Mouse (Mus musculus): ENCODE measurements around the gene Hip1.
"Not testable (repeated sequence)": the region's sequence is repeated elsewhere in the genome, so short reads cannot be mapped to it uniquely, and the experiment has no call there.

Hip1 gene

DNA sequence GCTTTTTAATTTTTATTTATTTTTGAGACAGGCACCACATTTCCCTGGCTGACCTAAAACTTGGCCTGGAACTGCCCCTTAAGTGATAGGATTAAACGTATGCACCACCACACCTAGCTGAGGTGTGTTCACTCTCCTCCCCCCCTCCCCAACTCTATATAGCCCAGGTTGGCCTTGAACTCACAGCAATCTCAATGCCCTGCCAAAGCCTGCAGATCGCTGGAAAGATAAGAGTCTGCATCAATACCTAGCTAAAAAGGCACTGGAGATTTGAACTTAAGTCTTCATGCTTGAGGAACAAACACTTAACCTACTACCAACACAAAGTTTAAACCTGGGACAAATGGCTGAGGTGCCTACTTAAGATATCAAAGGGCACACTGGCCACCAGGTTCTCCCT lies 52.8 kb downstream of the Hip1 start:
- in situ Hi-C loops (cut with MboI): no loop called here

GRCm38 (mm10) chr5:135489695-135490294 lies 55.1 kb downstream of the Hip1 start:
- in situ Hi-C loops (cut with MboI): no loop called here

- in situ Hi-C loops (cut with MboI): no loop called here
Observed at GRCm38 (mm10) chr5:135488881-135489694, 55.8 kb downstream of the Hip1 start.

GRCm38 (mm10) chr5:135488222-135488880 lies 56.6 kb downstream of the Hip1 start:
- in situ Hi-C loops (cut with MboI): no loop called here

GRCm38 (mm10) chr5:135485289-135485688 lies 59.6 kb downstream of the Hip1 start:
- in situ Hi-C loops (cut with MboI): no loop called here

DNA sequence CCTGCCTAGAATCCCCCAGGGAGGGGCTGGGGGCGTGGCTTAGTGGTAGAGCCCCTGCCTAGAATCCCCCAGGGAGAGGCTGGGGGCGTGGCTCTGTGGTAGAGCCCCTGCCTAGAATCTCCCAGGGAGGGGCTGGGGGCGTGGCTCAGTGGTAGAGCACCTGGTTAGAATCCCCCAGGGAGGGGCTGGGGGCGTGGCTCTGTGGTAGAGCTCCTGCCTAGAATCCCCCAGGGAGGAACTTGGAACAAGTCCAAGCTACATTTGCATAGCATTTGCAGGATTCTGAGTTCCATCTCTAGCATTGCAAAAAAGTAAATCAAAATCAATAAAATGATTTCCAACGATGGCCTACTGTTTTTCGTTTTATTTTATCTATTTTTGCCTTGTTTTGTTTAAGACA lies 61.1 kb downstream of the Hip1 start:
- in situ Hi-C loops (cut with MboI): not testable (repeated sequence)

DNA sequence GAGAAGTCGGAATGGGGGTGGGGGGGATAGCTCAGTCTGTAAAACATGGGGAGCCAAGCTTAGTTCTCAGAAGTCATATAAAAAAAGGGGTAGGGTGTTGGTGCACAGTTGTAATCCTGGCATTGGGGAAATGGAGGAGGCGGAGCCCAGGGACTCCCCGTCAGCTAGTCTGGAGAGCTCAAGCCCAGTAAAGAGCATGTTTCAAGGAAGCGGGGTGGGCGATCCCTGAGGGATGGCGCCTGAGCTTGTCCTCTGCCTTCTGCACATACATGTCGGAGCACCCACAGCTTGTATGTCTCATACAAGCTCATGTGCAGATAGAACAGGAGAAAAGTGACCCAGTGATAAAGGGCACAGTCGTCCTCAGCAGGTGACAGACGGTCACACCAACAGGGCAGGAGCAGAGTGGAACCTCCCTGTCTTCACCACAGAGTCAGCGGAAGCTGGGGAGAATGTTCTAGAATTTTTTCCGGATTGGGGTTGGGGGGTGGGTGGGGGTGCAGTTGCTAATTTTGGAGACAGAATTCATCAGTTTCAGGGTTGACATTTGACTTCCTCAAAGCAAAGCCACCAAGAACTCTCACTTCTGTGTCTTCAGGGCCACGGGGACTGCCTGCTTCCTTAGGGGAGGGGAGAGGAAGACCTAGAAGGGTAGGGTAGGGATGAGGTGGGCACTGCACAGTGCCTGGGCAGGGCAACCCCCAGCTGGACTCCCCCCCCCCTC lies 65.9 kb downstream of the Hip1 start:
- in situ Hi-C loops (cut with MboI): no loop called here

DNA sequence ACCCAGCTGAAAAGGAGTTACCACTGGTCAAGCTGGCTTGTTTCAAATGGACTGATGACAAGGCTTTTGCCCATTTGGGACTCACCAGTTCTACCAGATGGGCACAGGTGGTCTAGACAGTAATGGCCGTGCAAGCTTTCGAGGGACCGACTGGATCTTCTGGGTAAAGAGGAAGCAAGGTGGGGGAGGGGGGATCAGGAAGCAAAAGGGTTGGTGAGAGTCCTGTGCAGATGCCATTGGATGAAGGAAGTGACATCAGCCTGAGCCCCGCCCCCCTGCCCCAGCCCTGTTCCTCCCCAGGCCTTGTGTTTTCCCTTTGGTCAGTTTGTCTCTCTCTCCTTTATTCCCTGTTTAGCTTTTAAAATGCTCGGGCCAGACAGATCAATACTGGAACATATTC lies 68.7 kb downstream of the Hip1 start:
- in situ Hi-C loops (cut with MboI): no loop called here

DNA sequence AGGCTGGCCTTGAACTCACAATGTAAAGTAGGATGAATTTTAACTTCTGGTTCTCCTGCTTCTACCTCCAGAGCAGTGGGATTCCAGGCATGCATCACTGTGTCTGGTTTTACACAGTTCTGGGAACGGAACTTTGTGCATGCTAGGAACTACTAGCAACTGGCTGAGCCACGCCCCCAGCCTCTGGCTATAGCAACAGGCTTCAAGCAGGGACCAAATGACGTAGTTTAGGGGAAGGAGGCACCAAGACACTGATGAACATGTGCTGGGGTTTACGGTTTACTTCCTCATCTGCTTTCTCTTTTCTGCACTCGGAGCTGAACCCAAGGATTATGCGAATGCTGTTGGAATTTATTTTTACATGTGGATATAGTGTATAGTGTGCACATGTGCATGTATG lies 72.5 kb downstream of the Hip1 start:
- in situ Hi-C loops (cut with MboI): no loop called here

GRCm38 (mm10) chr5:135471747-135472146 lies 73.2 kb downstream of the Hip1 start:
- in situ Hi-C loops (cut with MboI): no loop called here

- in situ Hi-C loops (cut with MboI): no loop called here
Observed at GRCm38 (mm10) chr5:135468280-135468679, 76.6 kb downstream of the Hip1 start.

GRCm38 (mm10) chr5:135465833-135466291 lies 79.1 kb downstream of the Hip1 start:
- in situ Hi-C loops (cut with MboI): no loop called here

DNA sequence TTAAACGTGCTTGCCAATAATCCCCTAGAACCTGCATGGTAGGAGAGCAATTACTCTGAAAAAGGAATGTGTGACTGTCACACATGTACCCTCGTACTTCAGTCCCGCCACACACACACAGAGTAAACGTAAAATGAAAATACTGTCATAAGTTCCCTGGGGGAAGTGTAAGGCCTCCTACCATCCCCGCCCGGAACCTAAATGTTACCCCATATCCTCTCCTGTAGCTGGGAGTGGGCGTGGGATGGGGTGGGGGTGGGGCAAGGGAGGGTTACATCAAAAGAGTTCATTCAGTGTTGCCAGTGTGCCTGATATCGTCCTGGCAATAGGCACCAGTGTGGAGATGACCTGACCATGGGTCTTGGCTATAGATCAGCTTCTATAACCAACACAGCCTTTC lies 81.5 kb downstream of the Hip1 start:
- in situ Hi-C loops (cut with MboI): no loop called here

DNA sequence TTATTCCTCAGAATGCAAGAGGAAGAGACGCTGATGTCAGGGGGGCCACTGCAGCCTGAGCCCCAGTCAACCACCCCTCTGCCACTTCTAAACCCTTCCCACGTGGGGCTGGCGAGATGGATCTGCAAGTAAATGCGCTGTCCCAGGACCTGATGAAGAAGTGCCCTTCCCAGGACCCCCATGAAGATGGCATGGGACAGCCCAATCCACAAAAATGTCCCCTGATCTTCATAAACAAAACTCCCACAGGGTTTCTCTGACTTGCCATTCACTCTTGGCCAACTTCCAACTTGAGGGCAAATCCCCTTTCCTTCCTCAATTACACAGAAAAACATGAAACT lies 84.1 kb downstream of the Hip1 start:
- in situ Hi-C loops (cut with MboI): no loop called here

GRCm38 (mm10) chr5:135460152-135460832 lies 84.6 kb downstream of the Hip1 start:
- in situ Hi-C loops (cut with MboI): no loop called here

DNA sequence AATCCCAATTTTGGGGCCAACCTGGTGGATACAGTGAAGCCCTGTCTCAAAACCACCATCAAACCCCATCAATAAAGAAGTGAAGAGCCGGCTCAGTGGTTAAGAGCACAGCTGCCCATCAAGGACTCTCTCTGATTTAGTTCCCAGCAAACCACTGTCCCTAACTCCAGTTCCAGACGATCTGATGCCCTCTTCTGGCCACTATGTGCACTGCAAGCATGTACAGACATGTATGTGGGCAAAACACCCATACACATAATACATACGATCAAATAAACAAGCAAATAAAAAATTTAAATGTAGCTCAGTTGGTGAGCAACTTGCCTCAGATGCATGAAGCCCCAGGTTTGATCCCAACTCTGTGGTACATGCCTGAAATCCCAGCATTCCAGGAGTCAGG lies 85.4 kb downstream of the Hip1 start:
- in situ Hi-C loops (cut with MboI): no loop called here

GRCm38 (mm10) chr5:135457961-135458360 lies 87.0 kb downstream of the Hip1 start:
- in situ Hi-C loops (cut with MboI): no loop called here

- in situ Hi-C loops (cut with MboI): no loop called here
Observed at GRCm38 (mm10) chr5:135456515-135456914, 88.4 kb downstream of the Hip1 start.

- in situ Hi-C loops (cut with MboI): no loop called here
Observed at GRCm38 (mm10) chr5:135454256-135454655, 90.7 kb downstream of the Hip1 start.

DNA sequence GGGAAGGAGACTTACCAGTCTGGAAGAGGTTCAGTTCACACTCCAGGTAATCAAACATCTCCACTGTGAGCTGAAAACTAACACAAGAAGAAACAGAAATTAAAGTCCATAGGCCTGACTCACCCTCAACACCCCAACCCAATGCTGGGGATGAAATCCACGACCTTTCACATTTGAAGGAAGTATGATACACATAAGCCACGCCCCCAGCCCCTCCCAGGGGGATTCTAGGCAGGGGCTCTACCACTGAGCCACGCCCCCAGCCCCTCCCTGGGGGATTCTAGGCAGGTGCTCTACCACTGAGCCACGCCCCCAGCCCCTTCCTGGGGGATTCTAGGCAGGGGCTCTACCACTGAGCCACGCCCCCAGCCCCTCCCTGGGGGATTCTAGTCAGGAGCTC lies 93.4 kb downstream of the Hip1 start:
- in situ Hi-C loops (cut with MboI): not testable (repeated sequence)

DNA sequence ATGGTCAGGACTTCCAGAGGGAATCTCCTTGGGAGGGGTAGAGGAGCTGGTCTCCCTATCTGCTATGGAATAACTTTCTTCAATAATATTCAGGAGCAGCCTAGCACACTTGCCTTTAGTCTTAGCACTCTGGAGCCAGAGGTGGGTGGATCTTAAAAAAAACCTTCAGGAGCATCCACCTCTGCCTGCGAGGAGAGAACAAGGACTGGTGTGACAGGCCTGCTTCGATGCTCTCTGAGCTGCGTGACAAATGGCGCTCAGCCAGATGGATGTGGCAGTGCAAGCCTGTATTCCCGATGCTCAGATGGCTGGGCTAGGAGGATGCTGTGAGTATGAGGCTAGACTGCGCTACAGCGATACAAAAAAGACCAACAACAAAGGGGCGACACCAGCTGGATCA lies 93.8 kb downstream of the Hip1 start:
- in situ Hi-C loops (cut with MboI): no loop called here

DNA sequence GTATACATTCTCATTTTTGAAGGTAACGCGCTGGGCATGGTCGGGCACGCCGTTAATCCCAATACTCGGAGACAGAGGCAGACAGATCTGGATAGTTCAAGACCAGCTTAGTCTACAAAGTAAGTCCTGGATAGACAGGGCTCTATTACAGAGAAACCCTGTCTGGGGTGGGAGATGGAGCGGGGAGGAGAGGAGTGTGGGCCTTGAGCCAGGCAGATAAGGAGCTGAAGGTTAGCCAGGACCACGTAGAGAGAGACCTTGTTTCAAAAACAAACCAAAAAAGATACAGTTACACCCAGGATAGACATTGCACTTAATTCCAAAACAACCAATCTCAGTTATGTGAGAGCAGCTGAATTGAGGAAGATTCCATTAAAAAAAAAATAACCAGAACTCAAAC lies 99.2 kb downstream of the Hip1 start:
- in situ Hi-C loops (cut with MboI): no loop called here
